Mouse (Mus musculus) cerebellum, adult 18-20 months (tissue): ENCODE measurements at regions not wholly inside any gene's neighbourhood (a gene's known extent, or its start where the extent isn't known, plus 50 kb on each side); places are given as distances from the start of the nearest gene placed in this dataset.
A peak's percentile ranks its signal among the peaks of the same experiment; 100 is the strongest.
"Not testable (repeated sequence)": the region's sequence is repeated elsewhere in the genome, so short reads cannot be mapped to it uniquely, and the experiment has no call there.

Experiments
- DNase-seq, 2 experiments: peaks; one replicate each; pipeline ENCODE4 v3.0.0; 2021

- peak in 1 of 2 experiments; percentile 2 for DNase-seq
These were observed 236.0 kb upstream of the Rorb start for GRCm38 (mm10) chr19:19347017-19347416.

DNA sequence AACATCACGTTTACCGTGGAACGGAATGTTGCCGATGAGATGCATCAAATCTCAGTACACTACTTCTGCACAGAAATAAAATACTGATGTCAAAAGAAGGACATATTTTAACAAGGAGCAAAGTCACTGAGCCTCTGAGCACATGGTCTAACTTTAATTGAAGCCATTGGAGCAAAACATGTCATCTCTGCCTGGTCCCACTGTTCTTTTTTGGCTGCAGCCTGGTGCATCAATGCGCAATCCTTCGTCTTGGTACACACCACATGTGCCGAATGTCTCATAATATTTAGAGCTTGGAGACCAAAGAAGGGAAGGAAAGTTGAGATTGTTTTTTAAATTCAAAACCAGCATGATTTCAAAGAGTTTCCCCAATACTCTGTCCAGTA lies 233.4 kb upstream of the Rorb start:
- DNase-seq = no peak

- DNase-seq = peak; percentile 4 to 5
These were observed 232.9 kb upstream of the Rorb start for GRCm38 (mm10) chr19:19343702-19344425.

GRCm38 (mm10) chr19:19307142-19307541 lies 196.1 kb upstream of the Rorb start:
- not testable (repeated sequence) for DNase-seq

DNA sequence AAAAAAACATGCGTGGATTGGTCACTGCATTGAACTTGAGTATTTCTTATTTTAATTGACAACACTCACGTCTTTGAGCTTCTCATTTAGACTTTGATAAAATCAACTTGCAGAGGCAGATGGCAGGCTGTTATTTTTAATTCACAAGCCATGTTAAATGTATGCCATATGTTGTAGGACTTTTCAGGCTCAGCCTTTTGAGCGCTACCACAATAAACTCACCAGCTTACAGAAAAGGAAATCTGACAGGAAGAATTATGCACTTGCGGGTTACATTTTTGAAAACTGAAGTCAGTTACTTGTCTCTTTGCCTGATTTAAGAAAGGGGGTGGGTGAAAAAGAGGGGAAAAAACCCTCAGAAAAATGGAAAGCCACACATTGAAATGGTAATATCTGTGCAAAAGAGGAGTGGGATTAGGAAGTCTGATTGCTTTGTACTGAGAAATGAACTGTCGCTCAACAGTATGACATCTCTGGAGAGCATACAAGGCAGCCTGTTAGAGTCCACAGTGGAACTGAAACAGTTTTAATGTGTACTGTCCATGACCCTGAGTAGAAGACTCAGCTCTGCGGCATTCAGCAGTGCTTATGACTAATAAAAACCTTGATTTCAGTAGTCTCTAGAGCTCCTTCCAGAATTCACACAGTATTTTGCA lies 195.6 kb upstream of the Rorb start:
- no peak for DNase-seq

DNA sequence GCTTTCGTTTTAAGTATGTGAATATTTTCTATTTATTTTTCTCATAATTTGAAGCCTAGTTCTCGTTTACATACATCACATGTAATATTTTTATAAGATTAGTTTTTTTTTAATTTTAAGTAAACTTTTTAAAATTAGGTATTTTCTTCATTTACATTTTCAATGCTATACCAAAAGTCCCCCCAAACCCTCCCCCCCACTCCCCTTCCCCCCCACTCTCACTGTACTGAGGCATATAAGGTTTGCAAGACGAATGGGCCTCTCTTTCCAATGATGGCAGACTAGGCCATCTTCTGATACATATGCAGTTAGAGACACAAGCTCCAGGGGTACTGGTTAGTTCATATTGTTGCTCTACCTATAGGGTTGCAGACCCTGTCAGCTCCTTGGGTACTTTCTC lies 174.9 kb upstream of the Rorb start:
- DNase-seq = not testable (repeated sequence)

DNA sequence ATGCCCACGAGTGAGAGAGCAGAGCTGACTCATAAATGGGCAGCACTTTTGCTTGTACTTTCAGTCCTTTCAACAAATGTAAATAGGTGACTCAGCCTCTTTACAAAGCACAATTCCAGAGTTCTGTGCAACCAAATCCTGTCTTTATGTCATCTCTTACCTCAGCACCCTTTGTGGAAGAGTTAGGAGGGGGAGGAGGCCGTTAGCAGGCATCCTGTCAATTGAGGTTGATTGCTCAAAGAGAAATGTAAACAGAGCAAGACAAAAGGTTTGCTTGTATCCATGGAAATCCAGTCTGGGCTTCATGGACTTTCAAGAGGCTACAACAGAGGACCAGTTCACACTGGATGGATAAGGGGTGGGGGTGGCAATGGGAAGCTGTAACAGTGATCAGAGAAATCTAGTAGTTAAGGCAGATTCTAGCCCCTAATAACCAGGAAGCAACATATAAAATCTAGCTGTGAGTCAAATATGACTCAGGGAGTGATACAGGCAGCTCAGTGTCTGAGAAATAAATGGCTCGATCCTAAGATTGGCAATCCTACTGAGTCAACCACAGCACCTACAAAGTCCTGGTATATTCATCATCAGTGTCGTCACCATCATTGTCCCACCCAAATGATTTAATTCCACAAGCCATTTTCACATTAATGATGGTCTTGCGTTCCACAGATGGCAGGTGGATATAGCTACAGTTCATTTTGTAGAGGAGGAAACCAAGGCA lies 136.0 kb upstream of the Rorb start:
- DNase-seq = no peak

- DNase-seq = no peak
These were observed 118.5 kb upstream of the Rorb start for GRCm38 (mm10) chr19:19229305-19229994.

DNA sequence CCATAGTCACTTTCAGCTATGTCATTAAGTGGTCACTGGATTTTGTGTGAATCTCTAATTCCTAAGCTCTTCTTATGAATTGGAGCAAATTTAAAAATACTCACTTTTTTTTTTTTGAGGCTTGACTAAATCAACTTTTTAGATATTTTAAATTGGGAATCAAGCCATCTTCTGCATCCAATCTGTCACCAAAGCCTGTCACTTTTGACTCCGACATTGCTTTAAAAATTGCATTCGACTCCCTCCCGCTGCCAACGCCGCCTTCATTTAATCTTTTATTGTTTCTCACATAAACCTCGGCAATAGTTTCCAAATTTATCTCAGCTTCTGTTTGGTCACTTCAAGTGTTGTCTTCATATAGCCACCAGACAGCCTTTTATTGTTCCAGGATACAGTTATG lies 109.8 kb upstream of the Rorb start:
- no peak for DNase-seq

DNA sequence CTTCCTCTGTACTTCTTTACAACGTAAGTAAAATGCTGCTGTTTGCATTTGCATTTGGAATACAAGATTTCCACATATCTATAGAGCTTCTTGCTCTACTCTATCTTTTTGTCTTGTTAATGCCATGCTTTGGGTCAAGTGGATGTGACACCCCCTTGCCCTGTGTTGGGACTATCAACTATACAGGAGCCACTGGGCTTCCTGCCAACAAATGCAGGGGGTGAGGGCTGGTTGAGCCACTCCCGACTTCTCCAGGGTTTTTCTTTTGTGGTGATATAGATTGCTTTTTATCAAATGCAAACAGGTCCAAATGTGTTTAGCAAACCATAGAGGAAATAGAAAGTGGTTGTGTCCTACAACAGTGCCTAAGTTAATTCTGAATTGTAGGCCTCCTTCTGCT lies 108.4 kb upstream of the Rorb start:
- DNase-seq = no peak

GRCm38 (mm10) chr19:19218700-19219099 lies 107.7 kb upstream of the Rorb start:
- no peak for DNase-seq

GRCm38 (mm10) chr19:19199534-19199933 lies 88.5 kb upstream of the Rorb start:
- DNase-seq = no peak

DNA sequence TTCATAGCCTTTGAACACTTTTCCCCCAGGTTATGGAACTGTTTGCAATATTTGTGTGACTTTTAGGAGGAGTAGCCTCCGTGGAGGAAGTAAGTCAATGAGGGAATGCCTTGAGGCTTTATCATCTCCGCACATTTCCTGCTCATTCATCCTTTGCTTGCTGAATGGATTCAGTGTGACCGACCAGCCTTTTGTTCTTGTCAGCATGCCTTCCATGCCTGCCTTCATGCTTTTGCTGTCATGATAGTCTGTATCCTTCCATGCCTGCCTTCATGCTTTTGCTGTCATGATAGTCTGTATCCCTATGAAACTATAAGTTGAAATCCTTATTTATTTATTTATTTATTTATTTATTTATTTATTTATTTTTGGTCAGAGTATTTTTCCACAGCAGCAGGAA lies 87.8 kb upstream of the Rorb start:
- DNase-seq = no peak

- DNase-seq = no peak
These were observed 83.7 kb upstream of the Rorb start for GRCm38 (mm10) chr19:19194728-19195127.

DNA sequence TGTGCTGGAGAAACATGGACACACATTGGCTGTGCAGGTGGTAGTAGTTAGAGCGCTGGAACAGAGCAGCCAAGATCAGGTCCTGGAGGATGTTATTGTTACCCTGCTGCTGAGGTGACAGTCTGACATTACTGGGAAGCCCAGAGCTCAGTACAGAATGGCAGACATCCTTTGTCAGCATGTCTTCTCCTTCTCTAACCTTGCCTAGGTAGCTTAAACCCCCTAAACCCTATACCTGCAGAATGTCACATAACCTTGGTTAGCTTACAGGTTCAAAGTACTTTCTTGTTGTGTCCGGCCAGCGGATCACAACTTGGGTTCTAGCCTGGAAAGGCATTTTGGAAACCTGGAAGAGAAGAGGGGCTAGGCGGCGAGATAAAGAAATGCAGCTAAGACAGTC lies 83.3 kb upstream of the Rorb start:
- DNase-seq = no peak

GRCm38 (mm10) chr19:19172767-19173166 lies 61.8 kb upstream of the Rorb start:
- DNase-seq = no peak

- no peak for DNase-seq
These were observed 59.8 kb upstream of the Rorb start for GRCm38 (mm10) chr19:19170807-19171206.
